Mouse (Mus musculus): ENCODE measurements around the gene Tcf21.

GRCm38 (mm10) chr10:22776007-22776698 is 43.8 kb downstream of the Tcf21 start:
- TF ChIP-seq CTCF (IDR thresholded peaks at IDR 0.05; ENCODE audit: control insufficient read depth, insufficient read depth, insufficient replicate concordance, low read depth, low read length) = 0 out of 2 replicates have a peak, but pooled peaks have one; percentile 20
- no peak for TF ChIP-seq POLR2A (IDR thresholded peaks at IDR 0.05; ENCODE audit: control insufficient read depth, low read depth, low read length)
